In the genomic region with DNA sequence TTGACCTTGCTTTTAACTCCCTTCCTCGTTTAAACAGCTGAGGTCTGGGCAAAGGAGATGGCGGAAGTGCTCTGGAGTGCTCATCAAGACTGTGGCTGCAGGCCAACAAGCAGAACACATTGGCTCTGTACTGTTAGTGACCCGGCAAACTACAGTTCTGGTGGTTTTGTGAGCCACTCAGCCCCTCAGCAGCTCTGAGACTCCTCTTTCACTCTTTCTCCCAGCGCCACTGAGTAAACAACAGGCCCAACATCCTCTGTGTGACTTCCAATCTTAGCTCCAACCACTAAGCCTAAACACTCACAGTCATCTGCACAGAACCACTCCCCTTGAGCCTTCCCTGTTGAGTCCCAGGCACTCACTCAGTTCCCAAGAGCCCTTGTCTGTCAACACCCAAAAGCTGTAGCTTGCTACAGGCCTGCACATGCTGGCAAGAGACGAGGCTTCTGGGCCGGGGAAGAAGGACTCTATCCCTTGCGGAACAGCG, we compare ENCODE assay signal across 8 mouse cellular contexts. TPM values are rescaled to one million over a fixed set of nuclear protein-coding genes. Genes with fewer than 3 reads are reported as not detected.
DNase-seq lines count a peak whose midpoint lies in the region; ATAC-seq and TF ChIP-seq lines count a peak whose summit lies in the region.

No protein-coding gene starts in this region.

- 51% methylated on average over 8 of the region's 8 CpGs for WGBS in forebrain, postnatal 0 days
- 52% methylated on average over 8 of the region's 8 CpGs for WGBS in limb, embryonic 12.5 days

- no peak for TF ChIP-seq CTCF in forebrain, postnatal 0 days (IDR thresholded peaks at IDR 0.05; ENCODE audit: low read depth)

- H3K4me2 ChIP-seq in forebrain, postnatal 0 days (ENCODE audit: low read depth): no peak overlapping the region
- no peak overlapping the region for H3K4me2 ChIP-seq in limb, embryonic 12.5 days

- no peaks in the 10 kb centered on the region for H3K27me3 ChIP-seq in forebrain, postnatal 0 days (ENCODE audit: insufficient read depth, low read length)
- H3K27me3 ChIP-seq in limb, embryonic 12.5 days: no peaks in the 10 kb centered on the region

- peak overlapping the region; percentile 57; the same call in 1 of the 2 replicates for H3K27ac ChIP-seq in forebrain, postnatal 0 days (ENCODE audit: low read depth, low read length)
- H3K27ac ChIP-seq in limb, embryonic 12.5 days: peak overlapping the region; percentile 76

- no peak overlapping the region for H3K9ac ChIP-seq in forebrain, postnatal 0 days
- no peak overlapping the region for H3K9ac ChIP-seq in limb, embryonic 12.5 days (replicated peaks)

- H3K4me1 ChIP-seq in forebrain, postnatal 0 days (ENCODE audit: insufficient read depth): no peaks in the 10 kb centered on the region
- H3K4me1 ChIP-seq in limb, embryonic 12.5 days (replicated peaks): peaks cover 9% of the 10 kb centered on the region

- H3K4me3 ChIP-seq in forebrain, postnatal 0 days (ENCODE audit: low read depth, low read length): no peak overlapping the region
- no peak overlapping the region for H3K4me3 ChIP-seq in limb, embryonic 12.5 days (replicated peaks)

- DNase-seq in ovary, postnatal 36 days (ENCODE audit: low spot score): peak; percentile 43
- DNase-seq in ovary, postnatal 14 days (ENCODE audit: low spot score): no peak
- no peak for DNase-seq in forebrain, postnatal 0 days
- peak; percentile 74 for DNase-seq in testis, postnatal 10 days (ENCODE audit: low spot score)
- DNase-seq in left cerebral cortex, adult 9 months (ENCODE audit: low spot score in 2 of 2): no peak
- no peak for DNase-seq in spleen, postnatal 14 days (ENCODE audit: low spot score in 2 of 2)

- no peaks in the 10 kb centered on the region for H3K36me3 ChIP-seq in forebrain, postnatal 0 days (ENCODE audit: insufficient read depth)
- H3K36me3 ChIP-seq in limb, embryonic 12.5 days: no peaks in the 10 kb centered on the region

- H3K9me3 ChIP-seq in forebrain, postnatal 0 days (ENCODE audit: low read length): no peaks in the 10 kb centered on the region
- H3K9me3 ChIP-seq in limb, embryonic 12.5 days: no peaks in the 10 kb centered on the region

- ATAC-seq in forebrain, postnatal 0 days: peak; percentile 69
- ATAC-seq in hematopoietic stem cell, adult 5-6 weeks (replicated peaks in 1 of 2; ENCODE audit: insufficient read depth in 1 of 2, low FRiP score in 2 of 2, low TSS enrichment in 1 of 2, low read depth in 1 of 2, poor library complexity in 2 of 2, severe bottlenecking in 2 of 2): peak; percentile 59 to 73
- peak; percentile 73 for ATAC-seq in limb, embryonic 12.5 days (ENCODE audit: insufficient number of reproducible peaks, insufficient read depth, low FRiP score, low TSS enrichment, low read depth)

RNA-seq across cellular contexts. Expression of gene Ptpn13, which starts 37.4 kb away (rescaled TPM):
- 7.8 and 16.2 TPM in 2 replicates for total RNA-seq in forebrain, postnatal 0 days (2014; rRNA removed)
- 1.1 and 1.8 TPM in 2 replicates for polyA plus RNA-seq in forebrain, postnatal 0 days (2015; fragmentation: Nextera tagmentation; extraction: Ambion mirVana)
- total RNA-seq in hematopoietic stem cell, adult 5-6 weeks (2017): 1.1 and 1.6 TPM in 2 replicates
- 12.5 and 13.2 TPM in 2 replicates for polyA plus RNA-seq in limb, embryonic 12.5 days (2016; fragmentation: Nextera tagmentation; extraction: Ambion mirVana)

Comparison
In these comparisons a context has a peak if more than half of its experiments do, and no peak if none do; other contexts are left out.
1. DNase-seq: peak in ovary, postnatal 36 days (single experiment) and testis, postnatal 10 days (single experiment); none in ovary, postnatal 14 days (single experiment), forebrain, postnatal 0 days (single experiment), left cerebral cortex, adult 9 months (0 of 2) and spleen, postnatal 14 days (0 of 2).
2. Peak in every context shown above with its lines, with median percentiles within 50 percentile points of each other: ATAC-seq.